Mouse (Mus musculus) embryonic facial prominence, embryonic 15.5 days (tissue): ENCODE measurements around the gene Khsrp. TPM values are rescaled to one million over a fixed set of nuclear protein-coding genes. Genes with fewer than 3 reads are reported as not detected.
A peak's percentile ranks its signal among the peaks of the same experiment; 100 is the strongest.
"Not testable (repeated sequence)": the region's sequence is repeated elsewhere in the genome, so short reads cannot be mapped to it uniquely, and the experiment has no call there.

Experiments used
- ATAC-seq: fragments of 200-750 bp; cut with Nextera tagmentation; 2 replicates; pipeline ENCODE4 v1.8.0; 2017; ENCODE audit warnings: low read depth, moderate TSS enrichment; ENCODE audit not compliant: insufficient number of reproducible peaks, low FRiP score, low TSS enrichment
- H3K27ac ChIP-seq: fragments of 300-500 bp; sonication (generic); replicated peaks from 2 replicates; pipeline ENCODE4 v1.5.1; 2015; ENCODE audit warnings: mild to moderate bottlenecking, inconsistent platforms
- H3K27me3 ChIP-seq: fragments of 300-500 bp; sonication (generic); 2 replicates; pipeline ENCODE4 v1.6.1; 2015; ENCODE audit warnings: inconsistent platforms
- H3K36me3 ChIP-seq: fragments of 300-500 bp; sonication (generic); 2 replicates; pipeline ENCODE4 v1.6.1; 2015; ENCODE audit warnings: mild to moderate bottlenecking, inconsistent platforms
- H3K4me1 ChIP-seq: fragments of 300-500 bp; sonication (generic); 2 replicates; pipeline ENCODE4 v1.6.1; 2015; ENCODE audit warnings: inconsistent platforms
- H3K4me2 ChIP-seq: fragments of 300-500 bp; sonication (generic); replicated peaks from 2 replicates; pipeline ENCODE4 v1.6.1; 2015; ENCODE audit warnings: mild to moderate bottlenecking, inconsistent platforms
- H3K4me3 ChIP-seq: fragments of 300-500 bp; sonication (generic); replicated peaks from 2 replicates; pipeline ENCODE4 v1.5.1; 2015; ENCODE audit warnings: mild to moderate bottlenecking, inconsistent platforms
- H3K9ac ChIP-seq: fragments of 300-500 bp; sonication (generic); 2 replicates; pipeline ENCODE4 v1.6.1; 2015; ENCODE audit warnings: inconsistent platforms
- H3K9me3 ChIP-seq: fragments of 300-500 bp; sonication (generic); replicated peaks from 2 replicates; pipeline ENCODE4 v1.6.1; 2016; ENCODE audit warnings: inconsistent platforms
- WGBS: fragments of 180-500 bp; shearing (Covaris S2); methylation state at CpG from one replicate; pipeline ENCODE4 v1.1.7; 2015; 5-methylcytosine and 5-hydroxymethylcytosine counted together
- polyA plus RNA-seq: library from polyadenylated mRNA; unstranded; fragments of >200 nt; fragmentation: Nextera tagmentation; extraction: Ambion mirVana; gene quantifications from 2 replicates; pipeline ENCODE4 v1.2.1, GENCODE M21; 2015

The Khsrp gene
- polyA plus RNA-seq, 1 experiment from 2014 or later = 41.4 TPM

DNA sequence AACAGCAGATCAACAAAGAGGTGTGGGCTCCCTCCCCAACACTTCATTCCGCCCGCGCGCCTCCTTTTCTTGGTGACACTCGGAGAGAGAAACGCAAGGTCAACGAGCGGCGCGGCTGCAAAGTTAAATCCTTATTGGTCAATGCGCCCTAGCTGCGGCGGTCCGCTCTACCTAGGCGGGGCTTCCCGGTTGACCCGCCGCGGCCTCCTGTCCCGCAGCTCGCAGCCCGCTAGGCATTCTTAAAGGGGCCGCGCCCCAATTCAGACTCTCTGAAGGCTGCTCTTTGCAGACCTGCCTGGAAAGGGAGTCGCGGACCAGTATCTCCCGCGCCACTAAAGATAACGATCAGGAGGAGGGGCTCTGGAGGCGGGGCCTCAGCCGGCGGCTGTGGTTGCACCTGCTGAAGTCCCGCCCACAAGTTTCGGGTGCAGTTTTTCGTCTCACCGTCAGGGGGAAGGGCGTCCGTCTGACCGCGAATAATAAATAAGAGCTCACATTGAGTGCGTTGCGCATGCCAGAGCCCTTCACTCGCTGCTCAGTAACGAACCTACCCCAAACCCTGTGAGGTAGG lies 29.0 kb upstream of the Khsrp start:
- Histone ChIP-seq H3K9ac (no peak overlapping the region), H3K27me3 (peaks cover 36% of the 10 kb centered on the region), H3K4me2 (peak overlapping the region; percentile 88), H3K4me3 (peak overlapping the region; percentile 79), H3K27ac (peak overlapping the region; percentile 48), H3K36me3 (no peaks in the 10 kb centered on the region), H3K4me1 (peaks cover 22% of the 10 kb centered on the region), H3K9me3 (no peaks in the 10 kb centered on the region)
- WGBS = under 1% methylated on average over 44 of the region's 44 CpGs
- ATAC-seq = peak; percentile 90

DNA sequence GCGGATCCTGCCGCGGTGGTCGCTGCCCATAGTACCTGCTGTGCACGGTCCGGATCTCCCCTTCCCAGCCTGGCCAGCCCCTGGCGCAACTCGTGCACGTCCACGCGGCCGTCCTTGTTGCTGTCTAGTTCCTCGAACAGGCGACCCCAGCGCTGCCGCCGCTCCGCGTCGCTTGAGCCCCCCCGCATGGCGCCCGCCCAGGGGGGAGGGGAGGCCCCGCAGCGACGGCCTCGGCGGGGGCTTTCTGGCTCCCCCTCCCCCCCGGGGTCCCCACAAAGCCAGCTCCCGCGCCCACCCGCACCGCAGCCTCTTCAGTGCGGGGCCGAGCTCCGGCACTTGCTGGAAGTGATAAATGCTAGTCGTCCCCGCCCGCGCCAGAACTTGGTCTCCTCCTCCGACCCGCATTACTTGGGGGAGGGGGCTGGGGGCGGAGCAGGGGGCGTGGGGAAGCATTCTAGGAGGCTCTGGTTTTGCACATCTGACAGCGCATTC lies 28.2 kb upstream of the Khsrp start, which contains the start of gene Slc25a23:
Gene Slc25a23 (minus strand): TSS at position 378 of the 492 bp plus-strand sequence.
- WGBS = under 1% methylated on average over 43 of the region's 45 CpGs
- peak; percentile 78 for ATAC-seq
- Histone ChIP-seq H3K9me3 (no peaks in the 10 kb centered on the region), H3K4me1 (peaks cover 22% of the 10 kb centered on the region), H3K36me3 (no peaks in the 10 kb centered on the region), H3K9ac (peak within 1 kb of the TSS; percentile 48), H3K4me2 (peak within 1 kb of the TSS; percentile 88), H3K27me3 (peaks cover 31% of the 10 kb centered on the region), H3K27ac (peak within 1 kb of the TSS; percentile 48), H3K4me3 (peak within 1 kb of the TSS; percentile 79)

DNA sequence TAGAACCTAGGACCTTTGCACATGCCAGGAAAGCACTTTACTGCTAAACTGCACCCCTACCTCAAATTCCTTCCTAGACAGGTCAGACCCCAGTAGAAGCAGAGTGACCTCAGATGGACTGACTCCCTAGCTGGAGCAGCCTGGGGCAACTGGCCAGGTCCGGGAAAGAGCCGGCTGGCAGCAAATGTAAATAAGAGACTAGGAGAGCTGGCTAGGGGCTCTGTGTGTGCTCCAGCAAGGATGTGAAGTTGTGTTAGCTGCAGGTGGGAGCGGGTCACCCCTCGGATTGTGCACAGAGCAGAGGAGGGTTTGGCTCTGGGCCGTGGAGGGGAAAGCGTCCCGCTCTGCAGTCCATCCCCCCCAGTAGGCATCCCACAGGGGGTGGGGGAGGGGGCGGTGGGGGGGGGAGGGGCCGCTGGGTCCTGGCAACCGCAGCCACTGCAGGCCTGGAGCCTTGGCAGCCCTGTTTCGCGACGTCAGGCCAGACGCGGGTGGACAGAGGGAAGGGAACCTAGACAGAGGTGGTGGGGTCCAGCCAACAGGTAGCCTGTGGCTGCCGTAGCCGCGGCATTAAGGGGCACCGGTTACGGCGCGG lies 27.7 kb upstream of the Khsrp start, which contains the start of gene Crb3:
Gene Crb3 (plus strand): TSS at position 215 of the 595 bp plus-strand sequence.
- H3K9ac ChIP-seq = peak within 1 kb of the TSS; percentile 48
- 0% methylated on average over 21 of the region's 22 CpGs for WGBS
- peak within 1 kb of the TSS; percentile 88 for H3K4me2 ChIP-seq
- H3K27ac ChIP-seq = peak within 1 kb of the TSS; percentile 48; the same call in 1 of the 2 replicates
- H3K9me3 ChIP-seq = no peaks in the 10 kb centered on the region
- H3K36me3 ChIP-seq = no peaks in the 10 kb centered on the region
- peaks cover 26% of the 10 kb centered on the region for H3K27me3 ChIP-seq
- H3K4me3 ChIP-seq = peak within 1 kb of the TSS; percentile 79
- no peak; the same call in 1 of the 2 replicates for ATAC-seq
- peaks cover 22% of the 10 kb centered on the region for H3K4me1 ChIP-seq

DNA sequence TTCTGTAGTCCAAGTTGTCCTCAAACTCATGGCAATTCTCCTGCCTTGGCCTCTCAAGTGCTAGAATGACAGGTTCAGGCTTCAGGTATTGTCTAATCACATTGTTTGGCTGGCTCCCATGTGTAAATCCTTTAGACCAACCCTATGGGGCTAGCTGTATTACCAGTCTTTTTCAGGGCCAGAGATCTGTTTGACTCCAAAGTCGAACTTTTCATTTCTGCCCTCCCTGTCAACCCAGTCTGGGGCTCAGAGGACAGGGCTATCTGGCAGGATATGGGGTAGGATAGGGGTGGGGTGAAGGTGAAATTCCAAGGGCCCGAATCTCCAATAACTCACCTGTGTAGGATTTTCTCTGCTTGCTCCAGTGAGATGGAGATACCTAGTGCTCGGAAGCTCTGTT lies 24.9 kb upstream of the Khsrp start:
- Histone ChIP-seq H3K4me2 (no peak overlapping the region), H3K4me1 (peaks cover 17% of the 10 kb centered on the region), H3K27me3 (peaks cover 4% of the 10 kb centered on the region), H3K9me3 (no peaks in the 10 kb centered on the region), H3K27ac (no peak overlapping the region), H3K9ac (no peak overlapping the region), H3K4me3 (no peak overlapping the region), H3K36me3 (peaks cover 10% of the 10 kb centered on the region; the same call in 1 of the 2 replicates)
- ATAC-seq = no peak
- 84% methylated on average over 3 of the region's 3 CpGs for WGBS

DNA sequence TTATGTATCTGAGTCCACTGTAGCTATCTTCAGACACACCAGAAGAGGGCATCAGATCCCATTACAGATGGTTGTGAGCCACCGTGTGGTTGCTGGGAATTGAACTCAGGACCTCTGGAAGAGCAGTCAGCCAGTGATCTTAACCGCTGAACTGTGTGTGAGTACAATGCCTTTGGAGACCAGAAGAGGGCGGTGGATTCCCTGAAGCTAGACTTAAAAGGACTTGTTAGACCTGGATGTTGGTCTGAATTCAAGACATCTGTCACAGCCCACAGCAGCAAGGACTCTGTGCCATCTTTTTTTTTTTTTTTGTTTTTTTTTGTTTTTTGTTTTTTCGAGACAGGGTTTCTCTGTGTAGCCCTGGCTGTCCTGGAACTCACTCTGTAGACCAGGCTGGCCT lies 20.4 kb upstream of the Khsrp start:
- not testable (repeated sequence) for H3K4me3 ChIP-seq, H3K9ac ChIP-seq, H3K27me3 ChIP-seq, H3K4me2 ChIP-seq, H3K9me3 ChIP-seq, H3K4me1 ChIP-seq, ATAC-seq, H3K27ac ChIP-seq
- 85% methylated on average over 4 of the region's 4 CpGs for WGBS
- H3K36me3 ChIP-seq = peaks cover 19% of the 10 kb centered on the region

DNA sequence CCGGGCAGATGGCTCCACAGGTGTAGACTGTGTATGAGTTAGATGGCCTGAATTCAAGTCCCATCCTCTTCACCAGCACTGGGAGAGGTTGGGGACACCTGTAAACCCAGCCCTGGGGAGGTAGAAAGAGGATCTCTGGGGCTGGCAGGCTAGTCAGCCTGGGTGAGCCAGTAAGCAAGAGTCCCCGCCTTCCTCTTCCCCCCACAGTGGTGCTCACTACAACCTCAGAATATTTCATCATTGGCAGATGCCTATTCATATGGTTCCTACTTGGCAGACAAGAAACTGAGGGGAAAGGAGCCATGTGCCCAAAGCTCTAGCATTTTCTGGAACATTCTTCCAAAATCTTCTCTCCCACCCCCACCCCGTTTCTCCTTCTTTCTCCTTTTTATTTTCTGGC lies 17.5 kb upstream of the Khsrp start:
- peaks cover 24% of the 10 kb centered on the region for H3K36me3 ChIP-seq
- H3K27me3 ChIP-seq = no peaks in the 10 kb centered on the region
- ATAC-seq = no peak
- H3K9ac ChIP-seq = no peak overlapping the region
- H3K4me2 ChIP-seq = no peak overlapping the region
- H3K27ac ChIP-seq = no peak overlapping the region
- no peaks in the 10 kb centered on the region for H3K4me1 ChIP-seq
- no peaks in the 10 kb centered on the region for H3K9me3 ChIP-seq
- no peak overlapping the region for H3K4me3 ChIP-seq
- WGBS = 99% methylated on average over 3 of the region's 3 CpGs

DNA sequence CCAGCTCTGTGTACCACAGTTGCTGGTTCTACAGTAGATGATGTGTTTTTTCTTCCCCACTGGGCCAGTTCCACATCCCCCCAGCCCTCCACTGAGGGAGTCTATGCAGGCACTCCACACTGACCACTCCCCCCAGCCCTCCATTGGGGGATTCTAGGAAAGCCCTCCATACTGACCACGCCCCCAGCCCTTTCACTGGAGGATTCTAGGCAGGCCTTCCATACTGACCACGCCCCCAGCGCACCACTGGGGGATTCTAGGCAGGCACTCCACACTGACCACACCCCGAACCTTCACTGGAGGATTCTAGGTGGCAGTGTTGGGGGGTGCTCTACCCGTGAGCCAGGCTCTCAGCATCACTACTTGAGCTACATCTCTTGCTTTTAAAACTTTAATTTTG lies 16.1 kb upstream of the Khsrp start:
- no peak overlapping the region for H3K4me3 ChIP-seq
- peaks cover 16% of the 10 kb centered on the region for H3K36me3 ChIP-seq
- no peaks in the 10 kb centered on the region for H3K27me3 ChIP-seq
- H3K4me1 ChIP-seq = no peaks in the 10 kb centered on the region
- 31% methylated on average over 5 of the region's 5 CpGs for WGBS
- H3K9ac ChIP-seq = no peak overlapping the region
- no peak for ATAC-seq
- H3K4me2 ChIP-seq = no peak overlapping the region
- H3K9me3 ChIP-seq = no peaks in the 10 kb centered on the region
- no peak overlapping the region for H3K27ac ChIP-seq

DNA sequence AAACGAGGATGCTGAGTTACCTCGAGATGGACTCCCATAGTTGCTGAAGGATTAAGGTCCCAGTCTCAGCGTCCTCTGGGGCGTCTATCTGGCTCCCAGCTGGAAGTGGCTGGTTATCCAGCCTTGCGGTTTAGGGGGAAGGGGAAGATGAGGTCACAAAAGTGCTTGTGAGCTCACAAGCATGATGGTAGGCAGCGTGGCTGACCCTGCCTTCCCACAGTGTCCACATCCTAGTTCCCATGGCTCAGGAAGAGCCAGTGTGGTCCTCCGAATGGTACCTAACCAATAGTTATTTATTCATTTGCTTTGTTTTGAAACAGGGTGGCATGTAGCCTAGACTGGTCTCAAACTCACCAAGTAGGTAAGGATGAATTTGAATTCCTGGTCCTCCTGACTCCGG lies 10.2 kb upstream of the Khsrp start, which contains the start of gene Slc25a41:
Gene Slc25a41 (minus strand): TSS at position 101 of the 400 bp plus-strand sequence.
- Histone ChIP-seq H3K4me2 (no peak within 1 kb of the TSS), H3K9ac (no peak within 1 kb of the TSS), H3K27ac (no peak within 1 kb of the TSS), H3K9me3 (no peaks in the 10 kb centered on the region), H3K27me3 (0 out of 2 replicates have a peak, but pooled peaks cover 6% of the 10 kb centered on the region), H3K4me1 (no peaks in the 10 kb centered on the region), H3K36me3 (peaks cover 5% of the 10 kb centered on the region; the same call in 1 of the 2 replicates), H3K4me3 (no peak within 1 kb of the TSS)
- WGBS = 63% methylated on average over 8 of the region's 8 CpGs
- no peak for ATAC-seq

DNA sequence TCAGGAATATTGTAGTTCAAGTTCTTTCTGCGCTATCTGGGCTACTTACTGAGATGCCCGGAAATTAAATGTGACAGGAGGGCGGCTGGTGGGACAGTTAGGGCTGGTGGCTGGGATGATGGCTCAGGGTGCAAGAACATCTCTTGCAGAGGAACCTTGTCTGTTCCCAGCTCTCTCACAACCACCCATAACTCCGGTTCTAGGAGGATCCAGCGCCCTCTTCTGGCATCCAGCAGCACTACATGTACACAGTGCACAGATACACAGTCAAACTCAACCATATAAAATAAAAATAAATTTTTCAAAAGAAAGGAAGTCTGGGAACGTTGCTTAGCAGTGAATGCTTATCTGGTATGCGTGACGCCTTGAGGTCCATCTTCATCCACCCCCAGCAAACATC lies 7.7 kb upstream of the Khsrp start:
- 40% methylated on average over 8 of the region's 8 CpGs for WGBS
- H3K27ac ChIP-seq = no peak overlapping the region
- no peaks in the 10 kb centered on the region for H3K36me3 ChIP-seq
- no peak overlapping the region for H3K9ac ChIP-seq
- no peaks in the 10 kb centered on the region for H3K4me1 ChIP-seq
- H3K4me2 ChIP-seq = no peak overlapping the region
- no peak for ATAC-seq
- no peaks in the 10 kb centered on the region for H3K9me3 ChIP-seq
- H3K4me3 ChIP-seq = no peak overlapping the region
- 0 out of 2 replicates have a peak, but pooled peaks cover 6% of the 10 kb centered on the region for H3K27me3 ChIP-seq

DNA sequence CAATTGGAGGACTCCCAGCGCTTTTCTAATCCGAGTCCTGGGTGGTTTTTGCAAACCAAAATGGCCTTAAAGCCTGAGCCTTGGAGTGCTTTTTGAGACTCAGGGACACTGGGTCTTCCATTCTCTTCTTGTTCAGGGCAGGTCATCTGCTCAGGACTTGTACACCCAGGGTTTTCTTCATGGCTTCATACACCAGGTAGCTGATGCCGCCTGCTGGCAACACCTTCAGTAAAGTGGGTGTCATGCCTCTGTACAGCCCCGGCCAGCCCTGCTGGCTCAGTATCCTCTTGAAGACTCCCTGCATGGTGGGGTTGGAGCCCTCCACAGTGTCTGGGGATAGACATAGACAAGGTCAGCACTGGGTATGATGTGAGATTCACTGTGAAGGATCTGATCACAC lies 1.5 kb upstream of the Khsrp start:
- H3K9ac ChIP-seq = no peak overlapping the region
- no peak overlapping the region for H3K4me2 ChIP-seq
- H3K27me3 ChIP-seq = no peaks in the 10 kb centered on the region
- no peak overlapping the region for H3K27ac ChIP-seq
- no peak overlapping the region for H3K4me3 ChIP-seq
- ATAC-seq = no peak
- peaks cover 10% of the 10 kb centered on the region for H3K36me3 ChIP-seq
- no peaks in the 10 kb centered on the region for H3K9me3 ChIP-seq
- peaks cover 12% of the 10 kb centered on the region for H3K4me1 ChIP-seq
- WGBS = 89% methylated on average over 4 of the region's 4 CpGs

DNA sequence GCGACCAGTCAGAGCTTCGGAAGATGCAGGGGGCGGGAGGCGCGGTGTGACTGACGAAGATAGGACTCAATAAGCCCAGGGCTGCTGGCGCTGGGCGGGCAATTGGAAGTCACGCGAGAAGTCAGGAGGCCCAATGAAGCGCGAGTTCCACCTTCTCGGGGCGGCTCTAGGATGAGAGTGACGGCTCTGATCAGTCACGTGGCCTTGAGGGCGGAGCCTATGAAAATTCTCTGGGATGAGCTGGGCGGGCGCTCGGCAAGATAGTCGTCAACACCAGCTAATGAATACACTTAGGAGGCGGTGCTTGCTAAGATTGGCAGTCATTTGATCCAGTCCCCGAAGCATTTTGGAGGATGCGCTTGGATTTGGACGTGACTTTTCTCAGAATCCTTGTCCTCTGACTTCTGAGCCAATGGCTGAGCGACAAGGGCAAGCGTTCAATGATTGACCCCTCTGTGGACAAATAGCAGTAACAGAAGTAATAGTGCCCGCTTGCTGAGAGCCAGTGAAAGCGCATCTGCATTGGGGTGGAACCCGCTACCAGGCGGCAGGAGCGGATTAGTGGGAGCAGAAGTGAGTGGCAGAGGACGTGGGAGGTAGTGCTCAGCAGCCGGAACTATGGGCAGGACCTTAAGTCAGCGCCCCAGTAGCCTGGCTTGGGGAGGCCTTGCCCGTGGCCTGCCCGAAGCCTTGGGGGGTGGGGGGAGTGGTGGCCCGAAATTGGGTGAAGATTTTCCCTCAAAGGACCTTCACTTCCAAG lies 519 bp upstream of the Khsrp start:
- WGBS = under 1% methylated on average over 38 of the region's 38 CpGs
- no peaks in the 10 kb centered on the region for H3K9me3 ChIP-seq
- H3K36me3 ChIP-seq = peaks cover 21% of the 10 kb centered on the region
- peak; percentile 98 for ATAC-seq
- H3K9ac ChIP-seq = no peak overlapping the region
- peak overlapping the region; percentile 90 for H3K4me3 ChIP-seq
- peaks cover 12% of the 10 kb centered on the region for H3K4me1 ChIP-seq
- peak overlapping the region; percentile 62 for H3K4me2 ChIP-seq
- no peaks in the 10 kb centered on the region for H3K27me3 ChIP-seq
- H3K27ac ChIP-seq = peak overlapping the region; percentile 92
